Mouse (Mus musculus) embryonic facial prominence, embryonic 14.5 days (tissue): ENCODE measurements around the gene Atp6v1c2. TPM values are rescaled to one million over a fixed set of nuclear protein-coding genes. Genes with fewer than 3 reads are reported as not detected.

Experiments used
- ATAC-seq: fragments of 200-750 bp; cut with Nextera tagmentation; 2 replicates; pipeline ENCODE4 v1.8.0; 2017; ENCODE audit warnings: low read depth, moderate number of reproducible peaks, moderate TSS enrichment
- DNase-seq: peaks from one replicate; pipeline ENCODE4 v3.0.0-alpha.2; 2015; ENCODE audit warnings: low spot score
- H3K27ac ChIP-seq: fragments of 300-500 bp; sonication (generic); replicated peaks from 2 replicates; pipeline ENCODE4 v1.5.1; 2014; ENCODE audit warnings: low read depth, mild to moderate bottlenecking, low read length, moderate library complexity
- H3K27me3 ChIP-seq: fragments of 300-500 bp; sonication (generic); replicated peaks from 2 replicates; pipeline ENCODE4 v1.6.1; 2014; ENCODE audit warnings: low read length; ENCODE audit not compliant: control insufficient read depth, insufficient read depth
- H3K36me3 ChIP-seq: fragments of 300-500 bp; sonication (generic); 2 replicates; pipeline ENCODE4 v1.6.1; 2014; ENCODE audit warnings: low read length, mixed read lengths; ENCODE audit not compliant: control insufficient read depth, insufficient read depth
- H3K4me1 ChIP-seq: fragments of 300-500 bp; sonication (generic); 2 replicates; pipeline ENCODE4 v1.6.1; 2014; ENCODE audit warnings: antibody characterized with exemption, low read length; ENCODE audit not compliant: control insufficient read depth, insufficient read depth
- H3K4me2 ChIP-seq: fragments of 300-500 bp; sonication (generic); 2 replicates; pipeline ENCODE4 v1.6.1; 2014; ENCODE audit warnings: low read depth, mild to moderate bottlenecking, low read length, moderate library complexity, mixed read lengths
- H3K4me3 ChIP-seq: fragments of 300-500 bp; sonication (generic); 2 replicates; pipeline ENCODE4 v1.5.1; 2014; ENCODE audit warnings: low read depth, mild to moderate bottlenecking, low read length
- H3K9ac ChIP-seq: fragments of 300-500 bp; sonication (generic); 2 replicates; pipeline ENCODE4 v1.6.1; 2014; ENCODE audit warnings: low read depth, mild to moderate bottlenecking, low read length, moderate library complexity, mixed read lengths
- H3K9me3 ChIP-seq: fragments of 300-500 bp; sonication (generic); 2 replicates; pipeline ENCODE4 v1.6.1; 2016; ENCODE audit warnings: low read length; ENCODE audit not compliant: control insufficient read depth
- WGBS: fragments of 180-500 bp; shearing (Covaris S2); extraction: QIAGEN DNeasy Blood & Tissue Kit; methylation state at CpG from one replicate; pipeline ENCODE4 v1.1.7; 2014; 5-methylcytosine and 5-hydroxymethylcytosine counted together
- polyA plus RNA-seq: library from polyadenylated mRNA; unstranded; fragments of >200 nt; fragmentation: Nextera tagmentation; extraction: Ambion mirVana; gene quantifications from 2 replicates; pipeline ENCODE4 v1.2.1, GENCODE M21; 2014

The Atp6v1c2 gene
- 2.7 and 3.9 TPM in 2 replicates for polyA plus RNA-seq

- no peak for ATAC-seq
- H3K27me3 ChIP-seq: peaks cover 15% of the 10 kb centered on the region
- no peak within 1 kb of the TSS for H3K9ac ChIP-seq
- no peaks in the 10 kb centered on the region for H3K36me3 ChIP-seq
- no peak within 1 kb of the TSS for H3K4me2 ChIP-seq
- H3K4me1 ChIP-seq: 0 out of 2 replicates have a peak, but pooled peaks cover 5% of the 10 kb centered on the region
- 65% methylated on average over 3 of the region's 3 CpGs for WGBS
- H3K27ac ChIP-seq: no peak within 1 kb of the TSS
- DNase-seq: no peak
- H3K4me3 ChIP-seq: no peak within 1 kb of the TSS
- no peaks in the 10 kb centered on the region for H3K9me3 ChIP-seq
These were observed at the start of gene Atp6v1c2 for GRCm38 (mm10) chr12:17329259-17329658. TSS of gene Atp6v1c2 (minus strand) at chr12:17329359.

DNA sequence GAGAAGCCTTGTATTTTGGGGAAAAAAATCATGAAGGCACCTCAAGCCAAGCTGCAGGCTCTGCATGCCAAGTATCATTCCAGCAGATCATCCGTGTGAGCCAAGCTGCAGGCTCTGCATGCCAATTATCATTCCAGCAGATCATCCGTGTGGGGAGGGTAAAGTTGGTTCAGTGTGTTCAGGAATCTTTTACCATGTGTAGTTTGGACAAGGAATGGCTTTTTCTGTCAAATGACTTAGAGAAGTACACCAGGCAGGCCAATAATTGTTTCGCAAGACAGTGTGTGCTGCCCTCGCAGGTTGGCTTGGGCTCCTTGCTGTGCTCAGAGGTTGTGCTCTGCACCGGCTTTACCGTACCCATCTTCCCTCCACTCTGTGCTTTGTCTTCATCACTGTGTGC is 47.4 kb upstream of the Atp6v1c2 start:
- H3K4me1 ChIP-seq: no peaks in the 10 kb centered on the region
- no peak overlapping the region for H3K4me2 ChIP-seq
- peaks cover 87% of the 10 kb centered on the region for H3K36me3 ChIP-seq
- ATAC-seq (no peak), DNase-seq (no peak)
- H3K4me3 ChIP-seq: no peak overlapping the region
- WGBS: 81% methylated on average over 6 of the region's 6 CpGs
- no peak overlapping the region for H3K9ac ChIP-seq
- no peaks in the 10 kb centered on the region for H3K27me3 ChIP-seq
- no peaks in the 10 kb centered on the region for H3K9me3 ChIP-seq
- no peak overlapping the region for H3K27ac ChIP-seq

GRCm38 (mm10) chr12:17375243-17375642 is 46.1 kb upstream of the Atp6v1c2 start:
- Histone ChIP-seq H3K9ac (no peak overlapping the region), H3K4me1 (no peaks in the 10 kb centered on the region), H3K4me3 (no peak overlapping the region), H3K9me3 (no peaks in the 10 kb centered on the region), H3K36me3 (peaks cover 89% of the 10 kb centered on the region), H3K27ac (no peak overlapping the region), H3K27me3 (no peaks in the 10 kb centered on the region), H3K4me2 (no peak overlapping the region)
- ATAC-seq (no peak), DNase-seq (no peak)
- 92% methylated on average over 4 of the region's 4 CpGs for WGBS

GRCm38 (mm10) chr12:17373470-17373975 is 44.4 kb upstream of the Atp6v1c2 start:
- WGBS: 97% methylated on average over 5 of the region's 5 CpGs
- ATAC-seq: no peak

GRCm38 (mm10) chr12:17372696-17373095 is 43.5 kb upstream of the Atp6v1c2 start:
- ATAC-seq (no peak), DNase-seq (no peak)
- H3K4me3 ChIP-seq: no peak overlapping the region
- peaks cover 86% of the 10 kb centered on the region for H3K36me3 ChIP-seq
- H3K9me3 ChIP-seq: no peaks in the 10 kb centered on the region
- no peak overlapping the region for H3K9ac ChIP-seq
- H3K27me3 ChIP-seq: no peaks in the 10 kb centered on the region
- no peak overlapping the region for H3K4me2 ChIP-seq
- WGBS: 79% methylated on average over 3 of the region's 3 CpGs
- no peaks in the 10 kb centered on the region for H3K4me1 ChIP-seq
- H3K27ac ChIP-seq: no peak overlapping the region

More at GRCm38 (mm10) chr12:17373470-17373975, 44.4 kb upstream of the Atp6v1c2 start:
- Histone ChIP-seq H3K9me3 (no peaks in the 10 kb centered on the region), H3K4me3 (no peak overlapping the region), H3K36me3 (peaks cover 89% of the 10 kb centered on the region), H3K27ac (no peak overlapping the region), H3K9ac (no peak overlapping the region), H3K4me1 (no peaks in the 10 kb centered on the region), H3K27me3 (no peaks in the 10 kb centered on the region), H3K4me2 (no peak overlapping the region)
- no peak for DNase-seq

DNA sequence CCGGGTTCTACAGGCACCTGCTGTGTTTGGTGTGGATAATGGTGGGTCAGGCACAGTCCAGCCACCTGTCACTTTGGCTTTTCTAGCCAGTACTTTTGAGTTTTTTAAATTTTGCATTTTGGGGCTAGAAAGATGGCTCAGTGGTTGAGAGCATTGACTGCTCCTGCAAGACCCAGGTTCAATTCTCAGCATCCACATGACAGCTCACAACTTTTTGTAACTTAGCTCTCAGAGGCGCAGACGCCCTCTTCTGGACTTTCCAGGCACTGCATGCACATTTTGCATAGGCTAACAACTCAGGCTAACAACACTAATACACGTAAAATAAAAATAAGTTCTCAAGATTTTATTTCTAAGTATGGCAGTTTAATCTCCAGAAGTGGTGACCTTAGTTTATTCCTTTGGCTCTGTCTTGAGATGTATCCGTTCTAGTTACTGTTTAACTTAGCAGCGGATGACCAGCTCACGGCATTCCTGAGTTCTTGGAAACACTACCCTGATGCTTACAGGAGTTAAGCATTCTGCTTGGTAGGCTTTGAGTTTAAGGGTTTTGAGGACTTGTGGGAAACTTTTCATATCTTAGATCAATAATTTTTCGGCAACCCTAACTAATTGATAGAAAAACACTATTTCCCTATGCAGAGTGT is 42.6 kb upstream of the Atp6v1c2 start:
- H3K36me3 ChIP-seq: peaks cover 85% of the 10 kb centered on the region
- H3K9me3 ChIP-seq: no peaks in the 10 kb centered on the region
- H3K27me3 ChIP-seq: no peaks in the 10 kb centered on the region
- no peak overlapping the region for H3K9ac ChIP-seq
- no peaks in the 10 kb centered on the region for H3K4me1 ChIP-seq
- ATAC-seq: no peak
- no peak overlapping the region for H3K27ac ChIP-seq
- H3K4me2 ChIP-seq: no peak overlapping the region
- no peak overlapping the region for H3K4me3 ChIP-seq
- DNase-seq: no peak
- 85% methylated on average over 8 of the region's 8 CpGs for WGBS

DNA sequence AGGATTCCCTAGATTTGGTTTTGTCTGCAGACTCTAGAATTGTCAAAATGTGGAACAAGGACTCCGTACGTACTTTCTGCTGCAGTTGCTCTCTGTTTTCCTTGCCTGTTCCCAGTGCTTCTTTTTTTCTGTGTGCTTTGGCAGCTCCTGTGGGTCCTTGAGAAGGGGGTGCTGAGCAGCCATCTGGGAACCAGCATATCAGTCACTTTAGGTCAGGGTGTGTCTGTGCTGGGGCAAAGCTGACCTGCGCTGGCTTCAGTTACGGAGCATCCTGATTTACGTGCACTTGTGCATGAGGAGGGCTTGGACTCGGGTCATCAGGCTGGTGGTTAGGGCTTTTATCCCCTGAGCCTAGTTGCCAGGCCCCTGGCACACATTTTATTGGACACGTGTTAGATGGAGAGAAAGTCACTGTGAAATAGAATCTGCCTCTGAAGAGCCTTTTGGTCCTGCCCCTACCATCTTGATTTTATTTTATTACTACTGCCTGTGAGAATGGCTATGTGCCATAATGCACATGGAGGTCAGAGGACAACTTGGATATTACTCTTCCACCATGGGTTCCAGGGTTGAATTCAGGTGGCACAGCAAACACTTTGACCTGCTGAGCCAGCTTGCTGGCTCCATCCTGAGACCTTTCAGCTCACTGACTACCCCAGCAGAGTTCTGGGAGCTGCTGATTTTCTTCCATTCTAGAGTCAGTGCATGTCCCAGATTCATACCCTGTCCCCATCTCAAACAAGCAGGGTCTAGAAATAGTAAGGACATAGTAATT is 40.6 kb upstream of the Atp6v1c2 start:
- H3K4me3 ChIP-seq: no peak overlapping the region
- ATAC-seq: no peak
- H3K9ac ChIP-seq: no peak overlapping the region
- no peak overlapping the region for H3K4me2 ChIP-seq
- DNase-seq: no peak
- no peaks in the 10 kb centered on the region for H3K4me1 ChIP-seq
- no peaks in the 10 kb centered on the region for H3K9me3 ChIP-seq
- H3K27me3 ChIP-seq: no peaks in the 10 kb centered on the region
- 93% methylated on average over 7 of the region's 7 CpGs for WGBS
- no peak overlapping the region for H3K27ac ChIP-seq
- H3K36me3 ChIP-seq: peaks cover 80% of the 10 kb centered on the region

DNA sequence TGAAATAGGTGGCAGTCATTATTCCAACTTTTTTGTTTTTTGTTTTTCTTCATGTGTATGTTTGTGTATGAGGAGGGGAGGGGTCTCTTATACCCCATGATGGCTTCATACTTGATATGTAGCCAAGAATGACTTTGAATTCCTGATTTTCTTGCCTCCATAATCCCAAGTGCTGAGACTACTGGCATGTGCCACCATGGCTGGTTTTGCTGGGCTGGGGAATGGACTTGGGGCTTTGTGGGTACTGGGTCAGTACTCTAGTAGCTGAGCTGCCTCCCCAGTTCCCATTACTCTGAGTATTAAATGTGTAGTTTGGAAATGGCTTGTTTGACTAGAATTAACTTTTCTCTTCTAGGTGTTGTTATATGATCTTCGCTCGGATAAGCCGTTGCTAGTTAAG is 40.0 kb upstream of the Atp6v1c2 start:
- Histone ChIP-seq H3K4me2 (no peak overlapping the region), H3K4me1 (no peaks in the 10 kb centered on the region), H3K9me3 (no peaks in the 10 kb centered on the region), H3K27ac (no peak overlapping the region), H3K36me3 (peaks cover 80% of the 10 kb centered on the region), H3K4me3 (no peak overlapping the region), H3K9ac (no peak overlapping the region), H3K27me3 (no peaks in the 10 kb centered on the region)
- DNase-seq (no peak), ATAC-seq (no peak)
- 96% methylated on average over 3 of the region's 3 CpGs for WGBS
